8 mouse cellular contexts compared by ENCODE assay signal in genomic region chr11:69560896-69561854, GRCm38 (mm10). TPM values are rescaled to one million over a fixed set of nuclear protein-coding genes. Genes with fewer than 3 reads are reported as not detected.
A peak's percentile ranks its signal among the peaks of the same experiment; 100 is the strongest.
DNase-seq lines count a peak whose midpoint lies in the region; ATAC-seq lines count a peak whose summit lies in the region.

No protein-coding gene starts in this region.

- H3K9ac ChIP-seq in heart, embryonic 14.5 days (ENCODE audit: low read length), result peak overlapping the region; percentile 95
- H3K9ac ChIP-seq in forebrain, embryonic 16.5 days (replicated peaks; ENCODE audit: low read depth, low read length), result peak overlapping the region; percentile 36; the same call in 1 of the 2 replicates
- H3K9ac ChIP-seq in midbrain, embryonic 11.5 days (ENCODE audit: low read length), result peak overlapping the region; percentile 32

- peak overlapping the region; percentile 50 to 97 for H3K27ac ChIP-seq in heart, embryonic 14.5 days (replicated peaks in 1 of 2; ENCODE audit: control insufficient read depth in 1 of 2, insufficient read depth in 1 of 2, low read depth in 2 of 2, low read length in 2 of 2)
- H3K27ac ChIP-seq in forebrain, embryonic 16.5 days (ENCODE audit: low read length), result peak overlapping the region; percentile 54
- H3K27ac ChIP-seq in midbrain, embryonic 11.5 days (ENCODE audit: low read depth, low read length), result peak overlapping the region; percentile 72

- no peak for DNase-seq in heart, adult 18-20 months
- peak; percentile 91 for DNase-seq in R1 (ENCODE audit: low read depth, low spot score)
- DNase-seq in midbrain, embryonic 11.5 days (ENCODE audit: low spot score, missing footprints), result peak; percentile 93
- DNase-seq in T-cell, adult 2 months (ENCODE audit: low spot score), result no peak
- no peak for DNase-seq in spleen, postnatal 10 days (ENCODE audit: low spot score in 2 of 2)
- DNase-seq in frontal cortex, postnatal 14 days (ENCODE audit: low spot score in 2 of 2), result no peak

- H3K27me3 ChIP-seq in heart, embryonic 14.5 days (ENCODE audit: control insufficient read depth, insufficient read depth, low read length), result no peaks in the 10 kb centered on the region; the same call in none of the 2 replicates
- H3K27me3 ChIP-seq in forebrain, embryonic 16.5 days (replicated peaks; ENCODE audit: control insufficient read depth, insufficient read depth, low read length), result no peaks in the 10 kb centered on the region
- 0 out of 2 replicates have a peak, but pooled peaks cover 2% of the 10 kb centered on the region for H3K27me3 ChIP-seq in midbrain, embryonic 11.5 days (ENCODE audit: control insufficient read depth, insufficient read depth, low read length)

- peaks cover 24% of the 10 kb centered on the region for H3K36me3 ChIP-seq in heart, embryonic 14.5 days (ENCODE audit: control insufficient read depth, insufficient read depth, low read length)
- no peaks in the 10 kb centered on the region for H3K36me3 ChIP-seq in forebrain, embryonic 16.5 days (ENCODE audit: control insufficient read depth, insufficient read depth)
- peaks cover 9% of the 10 kb centered on the region for H3K36me3 ChIP-seq in midbrain, embryonic 11.5 days (ENCODE audit: control insufficient read depth, insufficient read depth, low read length)

- H3K9me3 ChIP-seq in heart, embryonic 14.5 days (ENCODE audit: control insufficient read depth, low read length), result no peaks in the 10 kb centered on the region
- H3K9me3 ChIP-seq in forebrain, embryonic 16.5 days (ENCODE audit: control insufficient read depth, low read length), result no peaks in the 10 kb centered on the region
- no peaks in the 10 kb centered on the region for H3K9me3 ChIP-seq in midbrain, embryonic 11.5 days (ENCODE audit: control insufficient read depth, low read length)

- peaks cover 36 to 37% of the 10 kb centered on the region in 2 experiments for H3K4me1 ChIP-seq in heart, embryonic 14.5 days (ENCODE audit: control insufficient read depth in 2 of 2, insufficient read depth in 2 of 2, low read length in 2 of 2)
- H3K4me1 ChIP-seq in forebrain, embryonic 16.5 days (replicated peaks; ENCODE audit: control insufficient read depth, insufficient read depth, low read length), result peaks cover 50% of the 10 kb centered on the region
- peaks cover 58% of the 10 kb centered on the region for H3K4me1 ChIP-seq in midbrain, embryonic 11.5 days (ENCODE audit: control insufficient read depth, insufficient read depth, low read length)

- ATAC-seq in heart, embryonic 14.5 days (ENCODE audit: insufficient number of reproducible peaks, insufficient read depth, low FRiP score, low read depth), result no peak
- ATAC-seq in forebrain, embryonic 16.5 days, result peak; percentile 36
- peak; percentile 71 for ATAC-seq in midbrain, embryonic 11.5 days (ENCODE audit: low FRiP score)

- H3K4me2 ChIP-seq in heart, embryonic 14.5 days (ENCODE audit: low read length), result peak overlapping the region; percentile 94
- H3K4me2 ChIP-seq in forebrain, embryonic 16.5 days (ENCODE audit: low read length), result peak overlapping the region; percentile 93
- peak overlapping the region; percentile 100; the same call in 1 of the 2 replicates for H3K4me2 ChIP-seq in midbrain, embryonic 11.5 days

- WGBS in heart, embryonic 14.5 days, result 20% methylated on average over 16 of the region's 16 CpGs
- WGBS in forebrain, embryonic 16.5 days, result 20% methylated on average over 16 of the region's 16 CpGs
- WGBS in midbrain, embryonic 11.5 days, result 11% methylated on average over 16 of the region's 16 CpGs

- peak overlapping the region in 1 of 2 experiments; percentile 79; a peak in 2 of 4 replicates for H3K4me3 ChIP-seq in heart, embryonic 14.5 days (ENCODE audit: control insufficient read depth in 1 of 2, insufficient read depth in 1 of 2, low read depth in 1 of 2, low read length in 2 of 2)
- peak overlapping the region; percentile 78 for H3K4me3 ChIP-seq in forebrain, embryonic 16.5 days (replicated peaks; ENCODE audit: low read length)
- 0 out of 2 replicates have a peak overlapping the region, but pooled peaks have one; percentile 1 for H3K4me3 ChIP-seq in midbrain, embryonic 11.5 days (ENCODE audit: low read depth, low read length)

RNA-seq across cellular contexts. Expression of gene Efnb3, which starts 1.2 kb away (rescaled TPM):
- polyA plus RNA-seq in heart, embryonic 14.5 days (2014; fragmentation: Nextera tagmentation; extraction: Ambion mirVana), result 14.2 and 20.4 TPM in 2 replicates
- 100 to 1,000 TPM; 111 to 140 TPM for total RNA-seq in heart, adult 18-20 months (2021)
- polyA plus RNA-seq in forebrain, embryonic 16.5 days (2015; fragmentation: Nextera tagmentation; extraction: Ambion mirVana), result 95.7 and 123 TPM in 2 replicates
- polyA plus RNA-seq in midbrain, embryonic 11.5 days (2014; fragmentation: Nextera tagmentation; extraction: Ambion mirVana), result 11.0 and 12.3 TPM in 2 replicates

RNA-seq across cellular contexts. Expression of gene Dnah2, which starts 12.3 kb away (rescaled TPM):
- polyA plus RNA-seq in heart, embryonic 14.5 days (2014; fragmentation: Nextera tagmentation; extraction: Ambion mirVana), result 0.13 and 0.36 TPM in 2 replicates
- under 1 TPM; 0.10 to 0.51 TPM for total RNA-seq in heart, adult 18-20 months (2021)
- polyA plus RNA-seq in forebrain, embryonic 16.5 days (2015; fragmentation: Nextera tagmentation; extraction: Ambion mirVana), result 3.5 and 3.7 TPM in 2 replicates
- polyA plus RNA-seq in midbrain, embryonic 11.5 days (2014; fragmentation: Nextera tagmentation; extraction: Ambion mirVana), result 1.00 and 1.9 TPM in 2 replicates

RNA-seq across cellular contexts. Expression of gene Wrap53, which starts 18.9 kb away (rescaled TPM):
- 11.1 and 14.3 TPM in 2 replicates for polyA plus RNA-seq in heart, embryonic 14.5 days (2014; fragmentation: Nextera tagmentation; extraction: Ambion mirVana)
- 1 to 10 TPM; 5.0 to 5.4 TPM for total RNA-seq in heart, adult 18-20 months (2021)
- polyA plus RNA-seq in forebrain, embryonic 16.5 days (2015; fragmentation: Nextera tagmentation; extraction: Ambion mirVana), result 27.3 and 28.6 TPM in 2 replicates
- 35.1 and 36.4 TPM in 2 replicates for polyA plus RNA-seq in midbrain, embryonic 11.5 days (2014; fragmentation: Nextera tagmentation; extraction: Ambion mirVana)

RNA-seq across cellular contexts. Expression of gene Trp53, which starts 19.0 kb away (rescaled TPM):
- polyA plus RNA-seq in heart, embryonic 14.5 days (2014; fragmentation: Nextera tagmentation; extraction: Ambion mirVana), result 71.2 and 71.9 TPM in 2 replicates
- total RNA-seq in heart, adult 18-20 months (2021), result 10 to 100 TPM; 15.0 to 15.5 TPM
- polyA plus RNA-seq in forebrain, embryonic 16.5 days (2015; fragmentation: Nextera tagmentation; extraction: Ambion mirVana), result 103 and 109 TPM in 2 replicates
- polyA plus RNA-seq in midbrain, embryonic 11.5 days (2014; fragmentation: Nextera tagmentation; extraction: Ambion mirVana), result 144 and 147 TPM in 2 replicates

RNA-seq across cellular contexts. Expression of gene Atp1b2, which starts 44.6 kb away (rescaled TPM):
- 31.5 and 33.8 TPM in 2 replicates for polyA plus RNA-seq in heart, embryonic 14.5 days (2014; fragmentation: Nextera tagmentation; extraction: Ambion mirVana)
- total RNA-seq in heart, adult 18-20 months (2021), result 10 to 100 TPM; 15.2 to 16.4 TPM
- 30.2 and 33.8 TPM in 2 replicates for polyA plus RNA-seq in forebrain, embryonic 16.5 days (2015; fragmentation: Nextera tagmentation; extraction: Ambion mirVana)
- 10.4 and 12.2 TPM in 2 replicates for polyA plus RNA-seq in midbrain, embryonic 11.5 days (2014; fragmentation: Nextera tagmentation; extraction: Ambion mirVana)

Comparison
In these comparisons a context has a peak if more than half of its experiments do, and no peak if none do; other contexts are left out.
1. H3K9ac ChIP-seq: peak in every context shown above with its lines; median percentile 95 in heart, embryonic 14.5 days; 36 in forebrain, embryonic 16.5 days; 32 in midbrain, embryonic 11.5 days.
2. DNase-seq: peak in R1 (single experiment) and midbrain, embryonic 11.5 days (single experiment); none in heart, adult 18-20 months (0 of 2), T-cell, adult 2 months (single experiment), spleen, postnatal 10 days (0 of 2) and frontal cortex, postnatal 14 days (0 of 2).
3. Peak in every context shown above with its lines, with median percentiles within 50 percentile points of each other: H3K27ac ChIP-seq and H3K4me2 ChIP-seq.